Mouse (Mus musculus) embryonic fibroblast, embryonic 13.5 days (primary cell): Measurements from ENCODE around the gene Mapk6.

ENCODE experiments used
- CTCF ChIP-seq: IDR thresholded peaks from 2 replicates; pipeline ENCODE4 v1.5.1; 2011; ENCODE audit warnings: mild to moderate bottlenecking, control low read depth, low read length, moderate library complexity, borderline replicate concordance; ENCODE audit not compliant: insufficient read depth
- POLR2A ChIP-seq: IDR thresholded peaks from 2 replicates; pipeline ENCODE4 v1.6.1; 2011; ENCODE audit warnings: low read depth, mild to moderate bottlenecking, control low read depth, low read length, moderate library complexity

DNA sequence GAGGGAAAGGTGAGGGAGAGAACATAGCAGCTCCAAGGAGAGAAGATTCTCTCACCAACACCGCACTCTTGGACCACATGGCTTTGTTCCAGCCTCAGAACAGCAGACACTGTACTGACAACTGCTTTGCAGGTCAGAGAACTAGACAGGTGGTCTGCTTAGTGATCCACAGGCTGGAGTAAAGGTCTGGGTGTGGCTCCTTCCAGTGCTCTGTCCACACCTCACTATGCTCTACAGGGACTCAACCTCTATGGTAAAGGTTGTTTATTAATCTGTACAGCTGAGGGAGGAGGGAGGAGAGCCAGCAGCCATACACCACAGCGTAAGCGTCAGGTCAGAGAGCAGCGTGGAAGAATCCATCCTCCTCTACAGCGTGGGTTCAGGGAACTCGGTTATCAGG lies 13.8 kb downstream of the Mapk6 start:
- TF ChIP-seq CTCF (no peak), POLR2A (no peak)
